9 mouse cellular contexts compared by ENCODE assay signal in the genomic region with DNA sequence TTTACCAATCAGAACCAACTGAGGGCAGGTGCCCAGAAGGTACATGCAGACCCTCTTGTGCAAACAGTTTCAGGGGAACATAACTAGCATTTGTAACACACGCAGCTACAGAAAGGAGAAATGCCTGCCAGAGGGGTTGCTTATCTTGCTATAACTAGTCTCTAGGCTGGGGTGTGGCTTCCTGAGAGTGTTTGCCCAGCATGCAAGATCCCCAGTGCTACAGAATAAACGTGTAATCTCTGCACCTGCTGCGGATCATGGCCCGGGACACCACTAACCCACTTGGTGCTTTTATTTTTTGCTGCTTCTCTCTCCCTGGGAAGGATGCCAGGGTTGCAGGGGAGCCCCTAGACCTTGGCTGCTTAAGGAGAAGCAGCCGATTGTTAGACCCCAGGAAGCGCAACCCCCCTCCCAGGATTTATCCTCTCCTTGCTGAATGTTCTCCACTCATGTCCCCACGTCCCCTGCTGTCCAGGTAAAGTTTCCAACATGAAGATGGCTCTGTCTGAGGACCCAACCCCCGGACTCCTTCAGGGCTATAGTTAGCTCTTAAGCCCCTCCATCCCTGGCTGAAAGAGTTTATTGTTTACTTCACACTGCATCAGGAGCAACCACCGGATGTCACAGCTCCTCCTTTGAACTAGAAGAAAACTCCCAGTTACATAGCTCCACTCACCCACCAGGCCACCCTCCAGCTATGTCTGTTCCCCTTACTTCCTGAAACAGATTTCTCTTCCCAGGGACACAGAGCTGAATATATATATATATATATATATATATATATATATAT. TPM values are rescaled to one million over a fixed set of nuclear protein-coding genes. Genes with fewer than 3 reads are reported as not detected.
A peak's percentile ranks its signal among the peaks of the same experiment; 100 is the strongest.
DNase-seq lines count a peak whose midpoint lies in the region; ATAC-seq and TF ChIP-seq lines count a peak whose summit lies in the region.
"Had no signal": no experiment of that assay in that cellular context is flagged by ENCODE, and none has a peak within 500 bp of the region (broad histone marks: within the 10 kb centered on the region; RNA-seq: fewer than 3 reads in every experiment).

No protein-coding gene starts in this region.

- H3K4me3 ChIP-seq in hindbrain, embryonic 13.5 days = no peak overlapping the region
- no peak overlapping the region for H3K4me3 ChIP-seq in hindbrain, embryonic 11.5 days (ENCODE audit: low read depth, low read length)
- H3K4me3 ChIP-seq in heart, embryonic 14.5 days (ENCODE audit: control insufficient read depth in 1 of 2, insufficient read depth in 1 of 2, low read depth in 1 of 2, low read length in 2 of 2) = no peak overlapping the region
- H3K4me3 ChIP-seq in lung, postnatal 0 days (ENCODE audit: low read depth, low read length) = no peak overlapping the region
- H3K4me3 ChIP-seq: embryonic facial prominence, embryonic 13.5 days had no signal

- H3K9me3 ChIP-seq in hindbrain, embryonic 13.5 days = no peaks in the 10 kb centered on the region
- no peaks in the 10 kb centered on the region for H3K9me3 ChIP-seq in hindbrain, embryonic 11.5 days (ENCODE audit: control insufficient read depth, low read length)
- H3K9me3 ChIP-seq in heart, embryonic 14.5 days (ENCODE audit: control insufficient read depth, low read length) = no peaks in the 10 kb centered on the region
- H3K9me3 ChIP-seq in lung, postnatal 0 days (ENCODE audit: low read length) = no peaks in the 10 kb centered on the region
- H3K9me3 ChIP-seq: embryonic facial prominence, embryonic 13.5 days had no signal

- no peak for TF ChIP-seq EP300 in lung, postnatal 0 days (IDR thresholded peaks at IDR 0.05)

- TF ChIP-seq CTCF in lung, postnatal 0 days (IDR thresholded peaks at IDR 0.05) = no peak

- no peak overlapping the region for H3K4me2 ChIP-seq in hindbrain, embryonic 13.5 days
- H3K4me2 ChIP-seq in hindbrain, embryonic 11.5 days (replicated peaks; ENCODE audit: low read depth, low read length) = no peak overlapping the region
- H3K4me2 ChIP-seq in heart, embryonic 14.5 days (ENCODE audit: low read length) = peak overlapping the region; percentile 52
- H3K4me2 ChIP-seq in lung, postnatal 0 days (replicated peaks; ENCODE audit: low read depth, low read length) = peak overlapping the region; percentile 25; the same call in 1 of the 2 replicates
- H3K4me2 ChIP-seq: embryonic facial prominence, embryonic 13.5 days had no signal

- no peaks in the 10 kb centered on the region for H3K36me3 ChIP-seq in hindbrain, embryonic 13.5 days
- no peaks in the 10 kb centered on the region for H3K36me3 ChIP-seq in hindbrain, embryonic 11.5 days (ENCODE audit: control insufficient read depth, insufficient read depth, low read length)
- peaks cover 58% of the 10 kb centered on the region for H3K36me3 ChIP-seq in heart, embryonic 14.5 days (ENCODE audit: control insufficient read depth, insufficient read depth, low read length)
- no peaks in the 10 kb centered on the region for H3K36me3 ChIP-seq in lung, postnatal 0 days (ENCODE audit: insufficient read depth, low read length)
- H3K36me3 ChIP-seq: embryonic facial prominence, embryonic 13.5 days had no signal

- H3K4me1 ChIP-seq in hindbrain, embryonic 13.5 days (replicated peaks) = peaks cover 17% of the 10 kb centered on the region; the same call in 1 of the 2 replicates
- no peaks in the 10 kb centered on the region for H3K4me1 ChIP-seq in hindbrain, embryonic 11.5 days (replicated peaks; ENCODE audit: control insufficient read depth, insufficient read depth, low read length)
- peaks cover 33 to 55% of the 10 kb centered on the region in 2 experiments for H3K4me1 ChIP-seq in heart, embryonic 14.5 days (ENCODE audit: control insufficient read depth in 2 of 2, insufficient read depth in 2 of 2, low read length in 2 of 2)
- peaks cover 7% of the 10 kb centered on the region; the same call in 1 of the 2 replicates for H3K4me1 ChIP-seq in lung, postnatal 0 days (ENCODE audit: insufficient read depth, low read depth, low read length)

- DNase-seq in hindbrain, embryonic 11.5 days (ENCODE audit: low spot score) = no peak
- peak; percentile 57 for DNase-seq in lung, postnatal 0 days (ENCODE audit: low spot score)
- peak; percentile 57 for DNase-seq in thymus, postnatal 14 days
- DNase-seq in left cerebral cortex, adult 11 months (ENCODE audit: low spot score) = no peak
- DNase-seq in kidney, postnatal 4 days = no peak
- DNase-seq in layer of hippocampus, adult 9-10 months (ENCODE audit: low spot score) = no peak

- no peak overlapping the region for H3K27ac ChIP-seq in hindbrain, embryonic 13.5 days
- H3K27ac ChIP-seq in hindbrain, embryonic 11.5 days (ENCODE audit: low read depth, low read length) = no peak overlapping the region
- H3K27ac ChIP-seq in heart, embryonic 14.5 days (replicated peaks in 1 of 2; ENCODE audit: control insufficient read depth in 1 of 2, insufficient read depth in 1 of 2, low read depth in 2 of 2, low read length in 2 of 2) = peak overlapping the region; percentile 38 to 72
- no peak overlapping the region for H3K27ac ChIP-seq in lung, postnatal 0 days (ENCODE audit: low read length)
- H3K27ac ChIP-seq: embryonic facial prominence, embryonic 13.5 days had no signal

- 0 out of 2 replicates have a peak overlapping the region, but pooled peaks have one; percentile 19 for H3K9ac ChIP-seq in hindbrain, embryonic 13.5 days
- H3K9ac ChIP-seq in hindbrain, embryonic 11.5 days (ENCODE audit: low read depth, low read length) = no peak overlapping the region
- H3K9ac ChIP-seq in heart, embryonic 14.5 days (ENCODE audit: low read length) = peak overlapping the region; percentile 44
- no peak overlapping the region for H3K9ac ChIP-seq in lung, postnatal 0 days (replicated peaks; ENCODE audit: low read depth)
- H3K9ac ChIP-seq: embryonic facial prominence, embryonic 13.5 days had no signal

- H3K27me3 ChIP-seq in hindbrain, embryonic 13.5 days = no peaks in the 10 kb centered on the region
- H3K27me3 ChIP-seq in hindbrain, embryonic 11.5 days (ENCODE audit: control insufficient read depth, insufficient read depth, low read length) = no peaks in the 10 kb centered on the region
- H3K27me3 ChIP-seq in heart, embryonic 14.5 days (ENCODE audit: control insufficient read depth, insufficient read depth, low read length) = no peaks in the 10 kb centered on the region
- no peaks in the 10 kb centered on the region for H3K27me3 ChIP-seq in lung, postnatal 0 days (replicated peaks; ENCODE audit: insufficient read depth, low read length)
- H3K27me3 ChIP-seq: embryonic facial prominence, embryonic 13.5 days had no signal

- 58% methylated on average over 9 of the region's 9 CpGs for WGBS in hindbrain, embryonic 13.5 days
- WGBS in hindbrain, embryonic 11.5 days = 64% methylated on average over 9 of the region's 9 CpGs
- 19% methylated on average over 9 of the region's 9 CpGs for WGBS in heart, embryonic 14.5 days
- 15% methylated on average over 9 of the region's 9 CpGs for WGBS in lung, postnatal 0 days

- no peak for ATAC-seq in hindbrain, embryonic 13.5 days (ENCODE audit: low FRiP score)
- no peak for ATAC-seq in hindbrain, embryonic 11.5 days (ENCODE audit: low FRiP score)
- 0 out of 2 replicates have a peak, but pooled peaks have one; percentile 12 for ATAC-seq in heart, embryonic 14.5 days (ENCODE audit: insufficient number of reproducible peaks, insufficient read depth, low FRiP score, low read depth)
- peak; percentile 49 for ATAC-seq in lung, postnatal 0 days

RNA-seq across cellular contexts. Expression of a gene that starts 6.7 kb away (rescaled TPM):
- polyA plus RNA-seq in hindbrain, embryonic 13.5 days (2015; fragmentation: Nextera tagmentation; extraction: Ambion mirVana) = 0.67 and 0.81 TPM in 2 replicates
- polyA plus RNA-seq in hindbrain, embryonic 11.5 days (2014; fragmentation: Nextera tagmentation; extraction: Ambion mirVana) = 1.6 and 1.7 TPM in 2 replicates
- 233 and 243 TPM in 2 replicates for polyA plus RNA-seq in heart, embryonic 14.5 days (2014; fragmentation: Nextera tagmentation; extraction: Ambion mirVana)
- polyA plus RNA-seq in lung, postnatal 0 days (2015; fragmentation: Nextera tagmentation; extraction: Ambion mirVana) = 5.6 and 6.5 TPM in 2 replicates

RNA-seq across cellular contexts. Expression of a gene that starts 16.2 kb away (rescaled TPM):
- polyA plus RNA-seq in hindbrain, embryonic 13.5 days (2015; fragmentation: Nextera tagmentation; extraction: Ambion mirVana) = 45.1 and 47.1 TPM in 2 replicates
- 75.0 and 79.0 TPM in 2 replicates for polyA plus RNA-seq in hindbrain, embryonic 11.5 days (2014; fragmentation: Nextera tagmentation; extraction: Ambion mirVana)
- polyA plus RNA-seq in heart, embryonic 14.5 days (2014; fragmentation: Nextera tagmentation; extraction: Ambion mirVana) = 42.6 and 46.4 TPM in 2 replicates
- 43.9 and 45.8 TPM in 2 replicates for polyA plus RNA-seq in lung, postnatal 0 days (2015; fragmentation: Nextera tagmentation; extraction: Ambion mirVana)

RNA-seq across cellular contexts. Expression of a gene that starts 16.3 kb away (rescaled TPM):
- polyA plus RNA-seq in hindbrain, embryonic 13.5 days (2015; fragmentation: Nextera tagmentation; extraction: Ambion mirVana) = 13.2 and 13.8 TPM in 2 replicates
- polyA plus RNA-seq in hindbrain, embryonic 11.5 days (2014; fragmentation: Nextera tagmentation; extraction: Ambion mirVana) = 19.9 and 26.9 TPM in 2 replicates
- polyA plus RNA-seq in heart, embryonic 14.5 days (2014; fragmentation: Nextera tagmentation; extraction: Ambion mirVana) = 13.5 and 16.2 TPM in 2 replicates
- 5.6 and 8.5 TPM in 2 replicates for polyA plus RNA-seq in lung, postnatal 0 days (2015; fragmentation: Nextera tagmentation; extraction: Ambion mirVana)

RNA-seq across cellular contexts. Expression of a gene that starts 25.3 kb away (rescaled TPM):
- 1.8 and 2.7 TPM in 2 replicates for polyA plus RNA-seq in hindbrain, embryonic 13.5 days (2015; fragmentation: Nextera tagmentation; extraction: Ambion mirVana)
- polyA plus RNA-seq in hindbrain, embryonic 11.5 days (2014; fragmentation: Nextera tagmentation; extraction: Ambion mirVana) = 0.06 and 0.39 TPM in 2 replicates
- 3.6 and 5.0 TPM in 2 replicates for polyA plus RNA-seq in heart, embryonic 14.5 days (2014; fragmentation: Nextera tagmentation; extraction: Ambion mirVana)
- 2.0 and 3.1 TPM in 2 replicates for polyA plus RNA-seq in lung, postnatal 0 days (2015; fragmentation: Nextera tagmentation; extraction: Ambion mirVana)

RNA-seq across cellular contexts. Expression of a gene that starts 28.7 kb away (rescaled TPM):
- polyA plus RNA-seq in hindbrain, embryonic 13.5 days (2015; fragmentation: Nextera tagmentation; extraction: Ambion mirVana) = 0.26 and 0.38 TPM in 2 replicates
- polyA plus RNA-seq in hindbrain, embryonic 11.5 days (2014; fragmentation: Nextera tagmentation; extraction: Ambion mirVana) = 0.11 and 0.15 TPM in 2 replicates
- polyA plus RNA-seq in heart, embryonic 14.5 days (2014; fragmentation: Nextera tagmentation; extraction: Ambion mirVana) = 0.43 TPM in 1 of 2 replicates, not detected in the other
- 0.44 and 0.69 TPM in 2 replicates for polyA plus RNA-seq in lung, postnatal 0 days (2015; fragmentation: Nextera tagmentation; extraction: Ambion mirVana)

Comparison
In these comparisons a context has a peak if more than half of its experiments do, and no peak if none do; other contexts are left out.
1. H3K9ac ChIP-seq: peak in hindbrain, embryonic 13.5 days (single experiment) and heart, embryonic 14.5 days (single experiment); none in hindbrain, embryonic 11.5 days (single experiment) and lung, postnatal 0 days (single experiment).
2. ATAC-seq: peak in heart, embryonic 14.5 days (single experiment) and lung, postnatal 0 days (single experiment); none in hindbrain, embryonic 13.5 days (single experiment) and hindbrain, embryonic 11.5 days (single experiment).
3. H3K27ac ChIP-seq: peak in heart, embryonic 14.5 days (2 of 2); none in hindbrain, embryonic 13.5 days (single experiment), hindbrain, embryonic 11.5 days (single experiment) and lung, postnatal 0 days (single experiment).
4. H3K4me2 ChIP-seq: peak in heart, embryonic 14.5 days (single experiment) and lung, postnatal 0 days (single experiment); none in hindbrain, embryonic 13.5 days (single experiment) and hindbrain, embryonic 11.5 days (single experiment).
5. DNase-seq: peak in lung, postnatal 0 days (single experiment) and thymus, postnatal 14 days (single experiment); none in hindbrain, embryonic 11.5 days (single experiment), left cerebral cortex, adult 11 months (single experiment), kidney, postnatal 4 days (0 of 2) and layer of hippocampus, adult 9-10 months (single experiment).
6. RNA of a gene that starts 6.7 kb away (polyA plus RNA-seq): 233 to 243 TPM in heart, embryonic 14.5 days; 5.6 to 6.5 TPM in lung, postnatal 0 days, 1.6 to 1.7 TPM in hindbrain, embryonic 11.5 days and 0.67 to 0.81 TPM in hindbrain, embryonic 13.5 days; every median in the first group is over 10 times any median in the second.